Mouse (Mus musculus): ENCODE results near the gene Plg.

Gene Plg

GRCm38 (mm10) chr17:12377981-12378705, at the start of gene Plg:
Gene Plg, plus strand, starts transcription at chr17:12378608.
- DNase-seq (ENCODE audit: low read depth, low spot score), result no peak

DNA sequence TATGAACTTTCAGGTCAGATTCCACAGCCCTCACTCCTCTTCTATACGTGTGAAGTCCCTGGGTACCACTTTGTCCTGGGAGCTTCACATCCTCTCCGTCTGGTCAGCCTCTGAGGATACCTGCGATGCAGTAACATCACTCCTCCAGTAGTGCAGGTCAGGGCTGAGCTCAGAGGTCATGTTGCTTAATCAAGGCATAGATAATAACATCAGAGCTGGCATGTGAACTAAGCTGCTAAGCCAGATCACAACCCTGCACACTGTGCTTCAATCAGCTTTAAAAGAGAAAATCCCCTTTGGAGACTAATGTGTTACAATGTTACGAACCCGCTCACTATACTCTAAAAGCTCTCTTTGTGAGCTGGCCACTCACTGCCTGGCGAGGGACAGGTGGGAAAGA, 43.3 kb upstream of the Plg start:
- DNase-seq (ENCODE audit: low read depth, low spot score), result no peak

GRCm38 (mm10) chr17:12336073-12336868, 42.1 kb upstream of the Plg start:
- DNase-seq (ENCODE audit: low read depth, low spot score), result no peak

DNA sequence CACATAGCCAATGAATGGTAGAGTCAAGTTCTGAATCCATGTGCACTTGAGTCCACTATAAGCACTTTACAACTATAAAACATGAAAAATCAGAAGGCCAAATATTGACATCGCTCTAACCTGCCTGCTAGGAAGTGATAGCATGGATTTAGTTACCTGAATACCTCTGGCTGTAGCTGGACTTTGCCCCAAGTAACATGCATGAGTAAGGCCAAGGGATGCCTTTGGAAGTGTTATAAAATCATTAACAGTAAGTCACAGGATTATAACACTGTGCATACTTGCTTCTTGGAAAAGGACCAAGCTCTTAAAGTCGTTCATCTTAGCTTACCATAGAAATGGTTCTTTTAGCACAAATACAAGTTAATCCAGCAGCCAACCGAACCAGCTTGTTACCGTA, 41.3 kb upstream of the Plg start:
- DNase-seq (ENCODE audit: low read depth, low spot score), result no peak

GRCm38 (mm10) chr17:12343702-12344376, 34.6 kb upstream of the Plg start:
- DNase-seq (ENCODE audit: low read depth, low spot score), result no peak

DNA sequence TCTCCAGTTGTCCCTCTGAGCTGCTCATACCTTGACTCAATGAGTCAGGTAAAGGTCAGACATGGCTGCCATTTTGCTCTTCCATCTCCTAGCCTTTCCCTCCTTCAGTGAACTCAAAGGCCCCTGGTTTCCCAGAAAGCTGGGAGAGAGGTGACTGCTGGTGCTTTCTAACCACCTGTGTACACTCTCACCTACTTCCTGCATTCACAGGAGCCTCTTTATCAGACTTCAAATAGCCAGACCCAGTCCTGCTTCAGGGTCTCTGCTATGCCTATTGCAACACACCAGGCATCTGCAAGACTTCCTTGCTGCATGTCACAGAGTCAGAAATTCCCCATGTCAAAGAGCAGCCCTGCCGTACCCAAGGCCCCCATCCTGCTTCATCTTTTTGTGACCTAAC, 30.9 kb upstream of the Plg start:
- no peak for DNase-seq (ENCODE audit: low read depth, low spot score)

GRCm38 (mm10) chr17:12351564-12351963, 26.8 kb upstream of the Plg start:
- no peak for DNase-seq (ENCODE audit: low read depth, low spot score)

GRCm38 (mm10) chr17:12352781-12353180, 25.6 kb upstream of the Plg start:
- DNase-seq (ENCODE audit: low read depth, low spot score), result no peak

GRCm38 (mm10) chr17:12359876-12360275, 18.5 kb upstream of the Plg start:
- no peak for DNase-seq (ENCODE audit: low read depth, low spot score)

- DNase-seq (ENCODE audit: low read depth, low spot score), result no peak
Measured at GRCm38 (mm10) chr17:12363601-12364425, 14.6 kb upstream of the Plg start.

- DNase-seq (ENCODE audit: low read depth, low spot score), result no peak
Measured at GRCm38 (mm10) chr17:12364426-12364735, 14.0 kb upstream of the Plg start.

- peak; percentile 49 for DNase-seq (ENCODE audit: low read depth, low spot score)
Measured at GRCm38 (mm10) chr17:12367373-12367930, 11.0 kb upstream of the Plg start.

- DNase-seq (ENCODE audit: low read depth, low spot score), result no peak
Measured at GRCm38 (mm10) chr17:12369393-12369792, 9.0 kb upstream of the Plg start.

DNA sequence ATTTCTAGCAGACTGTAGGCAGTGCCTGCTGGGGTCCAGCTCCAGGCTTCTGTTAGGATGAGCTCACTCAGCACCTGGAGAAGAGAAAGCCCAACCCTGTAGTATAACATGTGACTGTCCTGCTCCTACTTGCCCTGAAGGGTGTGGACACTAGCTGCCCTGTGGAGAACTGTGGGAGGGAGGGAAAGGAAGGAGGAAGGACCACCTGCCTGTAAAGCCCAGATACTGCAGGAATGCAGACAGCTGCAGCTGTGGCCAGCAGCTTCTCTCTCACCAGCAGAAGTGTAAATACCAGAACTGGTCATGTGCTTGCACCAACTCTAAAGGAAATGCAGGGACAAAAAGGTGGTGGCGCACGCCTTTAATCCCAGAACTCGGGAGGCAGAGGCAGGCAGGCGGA, 8.1 kb upstream of the Plg start:
- DNase-seq (ENCODE audit: low read depth, low spot score), result no peak

GRCm38 (mm10) chr17:12371310-12371925, 7.0 kb upstream of the Plg start:
- peak; percentile 43 for DNase-seq (ENCODE audit: low read depth, low spot score)

- peak; percentile 69 for DNase-seq (ENCODE audit: low read depth, low spot score)
Measured at GRCm38 (mm10) chr17:12372021-12372420, 6.4 kb upstream of the Plg start.

DNA sequence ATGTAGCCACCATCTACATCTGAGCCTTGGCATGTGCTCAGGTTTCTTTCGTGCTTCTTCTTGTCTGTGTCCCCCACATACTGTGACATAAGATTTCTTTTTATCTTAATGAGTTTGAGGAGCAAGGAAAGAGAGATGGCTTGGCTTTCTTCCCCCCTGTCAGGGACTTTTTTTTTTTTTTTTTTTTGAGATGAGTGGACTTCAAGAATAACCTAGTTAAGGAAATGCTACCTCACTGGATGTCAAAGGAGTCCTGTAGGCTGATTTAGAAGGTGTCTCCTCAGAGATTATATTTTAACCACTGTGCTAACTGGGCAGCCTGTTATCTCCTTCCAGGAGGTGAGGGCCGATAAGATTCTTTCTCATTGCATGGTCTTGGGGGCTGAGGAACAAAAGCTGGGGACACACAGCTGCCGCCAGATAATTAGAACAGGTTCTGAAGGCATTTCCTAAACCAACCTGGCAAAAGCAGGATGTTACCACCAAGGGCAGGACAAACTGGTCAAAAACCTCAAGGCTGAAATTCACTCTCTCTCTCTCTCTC, 4.7 kb upstream of the Plg start:
- DNase-seq (ENCODE audit: low read depth, low spot score), result no peak

GRCm38 (mm10) chr17:12380287-12380686, 1.9 kb downstream of the Plg start:
- DNase-seq (ENCODE audit: low read depth, low spot score), result no peak

- no peak for DNase-seq (ENCODE audit: low read depth, low spot score)
Measured at GRCm38 (mm10) chr17:12381579-12381978, 3.2 kb downstream of the Plg start.

DNA sequence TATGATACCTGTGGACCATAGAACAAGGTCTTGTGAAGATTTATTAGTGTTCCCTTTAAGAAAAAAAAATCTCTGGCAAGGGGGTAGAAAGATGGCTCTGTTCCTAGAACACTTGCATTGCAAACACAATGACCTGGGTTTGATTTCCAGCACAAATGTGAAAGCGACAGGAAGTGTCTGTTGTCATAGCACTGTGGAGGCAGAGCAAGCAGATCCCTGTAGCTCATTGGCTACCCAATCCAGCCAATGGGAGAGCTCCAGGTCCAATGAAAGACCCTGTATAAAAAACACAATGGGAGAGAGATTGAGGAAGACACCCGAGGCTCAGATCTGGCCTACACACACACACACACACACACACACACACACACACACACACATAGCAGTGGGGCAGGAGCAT, 4.1 kb downstream of the Plg start:
- DNase-seq (ENCODE audit: low read depth, low spot score), result no peak

Data from forelimb bud, embryonic 11.5 days (tissue).